Mouse (Mus musculus) T-helper 2 cell (primary cell): ENCODE measurements at regions not wholly inside any gene's neighbourhood (a gene's known extent, or its start where the extent isn't known, plus 50 kb on each side); places are given as distances from the start of the nearest gene placed in this dataset.

Experiments
- in situ Hi-C: fragments of 300-600 bp; cut with MboI, MseI; formaldehyde crosslinking; loops from one replicate; pipeline ENCODE4 v1.15.1; 2025; ENCODE audit warnings: high pct_unique_total_duplicates

DNA sequence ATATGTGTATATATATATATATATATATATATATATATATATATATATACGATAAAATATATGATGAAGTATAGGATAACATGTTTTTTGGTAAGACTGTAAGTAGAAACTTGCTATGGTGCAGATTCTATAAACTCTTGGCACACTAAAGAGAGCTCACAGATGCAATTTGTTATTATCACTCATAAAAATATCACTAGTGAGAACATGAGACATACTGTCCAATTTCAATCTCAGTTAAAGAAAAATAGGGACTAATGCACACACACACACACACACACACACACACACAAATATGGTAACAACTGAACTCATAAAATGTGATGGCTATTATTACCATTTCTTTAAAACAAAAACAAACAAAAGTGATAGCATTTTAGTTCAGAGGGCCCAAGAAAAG lies 292.0 kb downstream of the Cd47 start:
- in situ Hi-C loops, result no loop called here

DNA sequence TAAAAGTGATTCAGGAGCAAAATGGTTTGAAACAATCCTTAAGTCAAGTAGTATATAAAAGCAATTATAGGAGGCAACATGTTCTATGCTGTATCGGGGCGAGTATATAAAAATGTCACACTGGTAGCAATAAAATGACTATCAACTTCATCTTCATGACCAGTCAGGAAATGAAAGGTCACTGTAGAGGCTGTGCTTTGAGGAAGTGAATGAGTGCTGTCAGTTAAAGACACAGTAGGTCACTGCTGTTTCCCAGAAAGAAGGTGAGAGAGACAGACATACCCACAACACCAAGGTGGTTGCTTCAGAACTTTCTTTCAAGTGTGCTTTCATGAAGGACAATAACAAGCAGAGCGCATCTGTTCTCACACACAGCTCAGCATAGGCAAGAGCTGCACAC lies 292.4 kb downstream of the Cd47 start:
- in situ Hi-C loops, result no loop called here

DNA sequence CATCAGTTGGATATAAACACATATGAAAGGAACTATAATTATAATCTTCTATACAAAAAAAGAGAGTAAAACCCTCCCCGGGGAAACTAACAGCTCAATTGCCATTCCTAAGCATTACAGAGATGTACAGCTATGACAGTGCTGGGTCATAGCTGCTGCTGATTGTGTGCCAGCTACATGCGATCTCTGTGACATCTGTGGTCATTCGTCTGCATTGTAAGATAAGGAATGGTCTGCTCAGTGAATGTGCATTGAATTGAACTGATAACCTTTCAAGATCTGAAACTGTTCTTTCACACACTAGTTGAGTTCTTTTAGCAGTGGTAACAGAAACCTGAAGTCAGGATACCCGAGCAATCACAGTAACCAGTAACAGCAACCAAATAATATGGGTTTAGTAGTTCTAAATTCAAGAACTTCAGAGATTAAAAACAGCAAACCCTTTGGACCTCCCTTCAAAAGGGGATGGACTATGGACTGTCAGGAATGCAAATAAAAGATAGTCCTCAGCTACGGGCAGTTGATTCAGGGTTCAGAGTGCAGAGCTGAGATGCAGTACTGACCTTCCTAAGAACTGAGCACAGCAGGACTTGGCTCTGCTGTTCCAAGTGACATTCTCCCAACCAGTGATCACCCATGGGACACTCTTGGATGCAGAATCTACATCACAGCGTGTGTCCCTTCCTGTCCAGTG lies 295.7 kb downstream of the Cd47 start:
- in situ Hi-C loops, result no loop called here

DNA sequence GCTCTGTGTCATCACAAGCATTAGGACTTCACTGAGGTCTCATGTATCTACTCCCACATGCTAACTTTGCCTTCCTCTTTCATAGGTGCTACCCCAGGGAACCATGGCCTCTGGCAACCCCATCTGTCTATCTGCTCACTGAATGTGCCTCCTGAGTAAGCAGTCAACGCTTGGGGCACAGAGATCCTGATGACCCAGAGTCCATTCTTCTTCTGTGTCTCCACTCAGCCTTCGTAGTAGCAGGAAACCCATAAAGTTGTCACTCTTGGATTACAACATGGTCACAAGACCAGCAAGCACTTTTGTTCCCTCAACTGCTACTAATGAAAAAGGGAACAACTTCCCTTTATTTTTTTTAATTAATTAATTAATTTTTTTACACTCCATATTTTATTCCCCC lies 296.2 kb downstream of the Cd47 start:
- in situ Hi-C loops, result no loop called here

DNA sequence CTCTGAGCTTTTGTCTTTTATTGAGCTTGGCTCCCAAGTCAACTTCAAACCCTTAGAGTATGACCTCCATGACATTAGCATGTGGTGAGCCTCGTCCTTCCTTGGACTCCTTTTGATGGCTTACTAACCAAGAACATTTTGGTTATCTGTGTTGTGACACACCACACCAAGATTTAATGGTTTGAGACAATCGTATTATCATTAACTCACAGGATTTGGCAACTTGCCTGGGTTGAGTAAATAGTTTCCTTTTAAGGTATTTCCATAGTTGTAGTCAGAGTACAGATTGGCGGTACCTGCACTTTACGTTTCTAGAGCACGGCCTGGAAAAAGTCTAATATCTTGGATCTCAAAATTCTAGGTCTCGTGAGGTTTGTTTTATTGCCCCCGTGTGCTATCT lies 303.0 kb downstream of the Cd47 start:
- in situ Hi-C loops, result no loop called here

DNA sequence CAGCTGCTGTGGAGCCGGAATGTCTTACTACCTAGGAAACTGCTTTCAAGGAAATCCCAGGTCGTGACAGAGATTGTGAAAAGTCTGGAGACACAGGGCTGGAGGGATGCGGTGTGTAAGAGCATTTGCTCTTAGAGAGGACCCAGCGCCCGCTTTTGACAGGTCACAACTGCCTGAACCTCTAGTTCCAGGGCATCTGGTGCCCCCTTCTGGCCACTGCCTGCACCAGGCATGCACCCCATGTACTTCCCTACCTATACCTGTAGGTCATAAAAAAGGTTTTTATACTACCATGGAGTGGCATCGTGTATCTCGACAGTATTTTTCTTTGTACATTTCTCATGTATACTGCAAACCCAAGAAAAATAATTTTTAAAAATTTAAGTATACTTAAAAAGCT lies 314.0 kb downstream of the Bbx start:
- in situ Hi-C loops, result no loop called here

DNA sequence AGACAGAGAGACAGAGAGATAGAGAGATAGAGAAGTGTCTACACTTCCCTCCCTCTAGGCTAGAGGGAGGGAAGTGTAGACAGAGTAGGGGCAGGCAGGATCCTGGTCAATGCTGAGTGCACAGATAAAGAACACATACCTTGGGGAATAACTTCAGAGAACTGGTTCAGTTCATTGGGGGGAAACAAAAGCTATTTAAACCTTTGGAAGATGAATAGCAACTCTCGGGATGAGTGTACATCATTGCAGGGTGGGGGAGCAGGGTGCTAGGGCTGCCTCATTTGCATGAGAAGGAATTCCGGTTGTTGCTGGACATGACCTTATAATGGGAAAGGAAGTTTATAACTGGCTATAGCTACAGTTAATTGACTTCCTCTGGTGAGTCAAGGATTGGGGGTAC lies 309.7 kb downstream of the Bbx start:
- in situ Hi-C loops, result no loop called here

DNA sequence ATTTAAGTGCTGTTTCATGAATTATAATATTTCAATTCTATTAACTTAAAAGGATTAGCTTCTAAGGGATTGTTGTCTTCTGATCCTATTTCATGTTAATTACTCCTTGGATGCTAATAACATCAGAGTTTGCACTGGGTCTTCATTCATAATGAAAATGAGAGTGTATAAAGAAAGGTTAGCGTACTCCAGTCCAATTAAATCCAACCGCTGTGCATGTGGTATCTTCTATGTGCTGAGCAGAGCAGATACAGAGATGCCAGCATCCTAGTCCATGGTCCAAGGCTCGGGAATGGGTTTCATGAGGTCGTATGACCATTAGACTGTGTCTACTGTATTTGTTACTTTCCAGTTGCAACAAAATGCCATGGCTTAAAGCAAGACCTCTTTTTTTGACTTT lies 307.5 kb downstream of the Bbx start:
- in situ Hi-C loops, result no loop called here

DNA sequence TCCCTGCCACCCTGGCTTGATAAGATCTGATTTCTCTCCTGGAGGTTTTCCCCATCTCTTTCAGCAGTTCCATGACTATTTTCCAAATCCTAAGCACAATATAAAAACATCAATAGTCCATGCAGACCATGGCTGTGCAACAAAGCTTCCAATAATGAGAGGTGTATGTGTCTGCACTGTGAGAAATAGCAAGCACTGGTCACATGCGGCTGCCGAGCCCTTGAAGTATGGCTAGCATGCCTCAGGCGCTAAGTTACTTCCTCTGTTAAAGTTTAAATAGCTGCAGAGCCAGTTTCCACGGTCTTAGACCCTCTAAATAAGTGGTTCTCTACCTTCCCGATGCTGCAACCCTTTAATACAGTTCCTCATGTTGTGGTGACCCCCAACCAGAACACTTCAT lies 306.6 kb downstream of the Bbx start:
- in situ Hi-C loops, result no loop called here

DNA sequence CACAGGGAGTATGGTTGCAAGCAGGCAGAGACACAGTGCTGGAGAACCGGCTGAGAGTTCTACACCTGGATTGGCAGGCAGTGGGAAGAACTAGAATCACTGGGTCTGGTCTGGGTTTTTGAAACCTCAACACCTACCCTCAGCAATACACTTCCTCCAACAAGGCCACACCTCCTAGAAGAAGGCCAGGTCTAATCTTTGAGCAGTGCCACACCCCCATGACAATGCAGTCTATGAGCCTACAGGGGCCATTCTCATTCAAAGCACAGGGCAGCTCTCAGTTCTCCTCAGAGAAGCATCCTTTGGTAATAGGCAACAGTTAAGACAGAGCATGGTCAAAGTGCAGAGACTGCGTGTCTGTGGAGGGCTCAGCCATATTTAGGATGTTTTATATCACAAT lies 300.8 kb downstream of the Bbx start:
- in situ Hi-C loops, result no loop called here
